7 mouse cellular contexts compared by ENCODE assay signal in genomic region chr1:58860586-58860985, GRCm38 (mm10).
DNase-seq lines count a peak whose midpoint lies in the region; ATAC-seq and TF ChIP-seq lines count a peak whose summit lies in the region.
"Not testable (repeated sequence)": the region's sequence is repeated elsewhere in the genome, so short reads cannot be mapped to it uniquely, and the experiment has no call there.

No protein-coding gene starts in this region.

- not testable (repeated sequence) for H3K4me1 ChIP-seq in testis, adult 2 months (ENCODE audit: control insufficient read depth, insufficient read depth, low read length)

- H3K36me3 ChIP-seq in myocyte (ENCODE audit: control insufficient read depth, insufficient read depth); testis, adult 2 months (ENCODE audit: control insufficient read depth, insufficient read depth, low read length): not testable (repeated sequence)

- not testable (repeated sequence) for TF ChIP-seq POLR2A in myocyte (IDR thresholded peaks at IDR 0.05; ENCODE audit: insufficient read length, low read depth); testis, adult 2 months (IDR thresholded peaks at IDR 0.05; ENCODE audit: control insufficient read depth, low read depth, low read length)

- peak; percentile 29 to 30 for DNase-seq in B cell, adult 2 months

- H3K27me3 ChIP-seq in myocyte (ENCODE audit: control insufficient read depth, insufficient read depth, insufficient read length); testis, adult 2 months (ENCODE audit: control insufficient read depth, insufficient read depth, low read length): not testable (repeated sequence)

- H3K79me2 ChIP-seq in myocyte (ENCODE audit: control insufficient read depth, insufficient read depth): not testable (repeated sequence)

- not testable (repeated sequence) for H3K4me3 ChIP-seq in myocyte; testis, adult 2 months (ENCODE audit: control insufficient read depth, low read depth, low read length)

- peak overlapping the region; percentile 53 for H3K4me2 ChIP-seq in myocyte (ENCODE audit: low read depth)

- peak; percentile 47 for ATAC-seq in activated CD4-positive, CD25-positive, alpha-beta regulatory T cell, adult 4 months
- ATAC-seq in granulocyte monocyte progenitor cell, adult 5-6 weeks (replicated peaks; ENCODE audit: poor library complexity, severe bottlenecking): peak; percentile 99
- peak; percentile 58 for ATAC-seq in inflammation-experienced regulatory T-cells, adult 6 months
- peak; percentile 98 for ATAC-seq in megakaryocyte, adult 5-6 weeks (ENCODE audit: poor library complexity, severe bottlenecking)

- not testable (repeated sequence) for H3ac ChIP-seq in myocyte (ENCODE audit: control insufficient read depth, insufficient read length)

- TF ChIP-seq CTCF in testis, adult 2 months (IDR thresholded peaks at IDR 0.05; ENCODE audit: control insufficient read depth, insufficient read depth, insufficient replicate concordance, low read depth, low read length): not testable (repeated sequence)

- H3K27ac ChIP-seq in testis, adult 2 months (ENCODE audit: control insufficient read depth, insufficient read depth, low read depth, low read length): peak overlapping the region; percentile 24; the same call in 1 of the 2 replicates

Comparison
In these comparisons a context has a peak if more than half of its experiments do, and no peak if none do; other contexts are left out.
1. ATAC-seq: peak in every context shown above with its lines; median percentile 99 in granulocyte monocyte progenitor cell, adult 5-6 weeks; 98 in megakaryocyte, adult 5-6 weeks; 58 in inflammation-experienced regulatory T-cells, adult 6 months; 47 in activated CD4-positive, CD25-positive, alpha-beta regulatory T cell, adult 4 months.